Mouse (Mus musculus): ENCODE data around the gene Eml3.

GRCm38 (mm10) chr19:8914212-8914611, 15.1 kb upstream of the Eml3 start:
- no peak for TF ChIP-seq CTCF (IDR thresholded peaks at IDR 0.05; ENCODE audit: control insufficient read depth, insufficient read depth, insufficient replicate concordance, low read depth, low read length)
- TF ChIP-seq POLR2A (IDR thresholded peaks at IDR 0.05; ENCODE audit: control insufficient read depth, low read depth, low read length) = no peak
